Mouse (Mus musculus) embryonic stem cell, embryonic (primary cell): Measurements from ENCODE around the gene Gm7247.
"Not testable (repeated sequence)": the region's sequence is repeated elsewhere in the genome, so short reads cannot be mapped to it uniquely, and the experiment has no call there.

ENCODE experiments used
- CTCF ChIA-PET, 4 experiments: fragments of 300-600 bp in 2 of 4; fragments of 350-600 bp in 2 of 4; sonication (Branson Sonifier 250); formaldehyde crosslinking; loops; one replicate each; lab custom pipeline; 2022; ENCODE audit warnings: inconsistent platforms in 2 of 4; lab: Charles Lee
- POLR2A ChIA-PET, 4 experiments: fragments of 300-600 bp in 2 of 4; fragments of 350-600 bp in 2 of 4; sonication (Branson Sonifier 250); formaldehyde crosslinking; loops; one replicate each; lab custom pipeline; 2022; ENCODE audit warnings: antibody characterized with exemption in 4 of 4, inconsistent platforms in 1 of 4; lab: Charles Lee

The Gm7247 gene

DNA sequence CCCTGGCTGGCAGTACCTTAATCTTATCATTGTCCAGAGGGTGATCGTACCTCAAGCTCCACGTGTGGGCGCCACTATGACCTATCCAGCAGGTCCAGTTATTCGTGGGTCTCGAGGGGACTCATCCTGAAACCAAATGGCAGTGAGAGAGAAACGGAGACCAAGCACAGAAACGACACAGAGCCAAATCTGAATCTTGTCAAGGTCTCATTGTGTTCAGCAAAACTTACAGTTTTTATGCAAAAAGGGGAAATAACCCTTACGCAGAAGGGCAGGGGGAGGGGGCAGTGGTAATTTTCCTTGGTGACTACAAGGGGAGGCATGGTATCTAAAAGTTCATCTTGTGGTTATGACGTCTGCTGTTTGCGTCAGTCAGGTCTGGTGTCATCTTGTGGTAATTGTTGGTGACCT, 121.4 kb downstream of the Gm7247 start:
- POLR2A ChIA-PET, CTCF ChIA-PET: not testable (repeated sequence)

- ChIA-PET CTCF (no interaction called here), POLR2A (no interaction called here)
These were observed 122.1 kb downstream of the Gm7247 start for GRCm38 (mm10) chr14:51483671-51484070.

- CTCF ChIA-PET = no interaction called here
- POLR2A ChIA-PET = no interaction called here
These were observed 124.6 kb downstream of the Gm7247 start for GRCm38 (mm10) chr14:51486111-51486510.

DNA sequence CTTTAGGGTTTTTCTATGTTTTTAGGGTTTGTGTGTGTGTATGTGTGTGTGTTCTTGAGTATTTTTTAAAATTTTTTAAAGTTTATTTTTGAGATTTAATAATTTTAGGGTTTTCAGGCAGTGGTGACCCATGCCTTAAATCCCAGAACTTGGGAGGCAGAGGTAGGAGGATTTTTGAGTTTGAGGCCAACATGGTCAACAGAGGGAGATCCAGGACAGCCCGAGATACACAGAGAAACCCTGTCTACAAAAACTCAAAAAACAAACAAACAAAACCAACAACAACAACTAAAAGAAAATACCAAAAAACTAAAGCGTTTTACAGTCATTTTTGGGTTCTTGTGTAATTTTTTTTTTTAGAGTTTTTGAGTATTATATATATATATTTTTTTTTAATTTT, 134.2 kb downstream of the Gm7247 start:
- CTCF ChIA-PET = interaction anchor here in 1 of 4 experiments (0.7 kb wide), 1 partner anchor 76 kb away, joined by 3 read pairs; no protein-coding TSS in a partner anchor
- POLR2A ChIA-PET = no interaction called here

DNA sequence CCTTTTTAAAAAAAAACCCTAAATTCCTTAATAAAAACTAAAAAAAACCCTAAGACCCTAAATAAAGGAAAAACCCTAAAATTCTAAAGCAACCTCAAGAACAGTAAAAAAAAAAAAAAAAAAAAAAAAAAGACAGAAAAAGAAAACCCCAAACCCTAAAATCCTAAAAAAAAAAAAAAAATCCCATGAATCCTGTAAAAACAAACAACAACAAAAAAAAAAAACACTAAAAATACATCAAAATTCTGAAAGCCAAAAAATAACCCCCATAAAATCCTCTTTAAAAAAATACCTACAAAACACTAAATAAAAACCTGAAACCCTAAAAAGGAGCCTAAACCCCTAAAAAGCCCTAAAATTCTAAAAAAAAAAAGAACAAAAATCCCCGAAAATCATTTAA, 135.4 kb downstream of the Gm7247 start:
- CTCF ChIA-PET = no interaction called here
- POLR2A ChIA-PET = no interaction called here

- ChIA-PET CTCF (no interaction called here), POLR2A (no interaction called here)
These were observed 136.4 kb downstream of the Gm7247 start for GRCm38 (mm10) chr14:51497958-51498357.

GRCm38 (mm10) chr14:51499707-51500275, 138.2 kb downstream of the Gm7247 start:
- CTCF ChIA-PET = no interaction called here
- POLR2A ChIA-PET = no interaction called here

DNA sequence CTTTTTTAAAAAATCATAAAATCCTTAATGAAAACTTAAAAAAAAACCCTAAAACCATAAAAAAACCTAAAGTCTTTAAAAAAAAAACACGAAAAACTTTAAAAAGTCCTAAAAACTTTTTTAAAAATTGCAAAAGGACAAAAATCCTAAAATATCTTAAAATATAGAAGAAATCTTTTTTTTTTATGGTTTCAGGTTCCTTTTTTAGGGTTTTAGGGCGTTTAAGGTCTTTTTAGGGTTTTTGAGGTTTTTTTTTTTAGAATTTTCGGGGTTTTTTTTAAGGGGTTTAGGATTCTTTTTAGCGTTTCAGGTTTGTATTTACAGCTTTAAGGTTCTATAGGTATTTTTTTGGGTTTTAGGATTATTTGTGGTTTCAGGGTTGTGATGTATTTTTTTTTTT, 138.9 kb downstream of the Gm7247 start:
- POLR2A ChIA-PET = no interaction called here
- CTCF ChIA-PET = no interaction called here

DNA sequence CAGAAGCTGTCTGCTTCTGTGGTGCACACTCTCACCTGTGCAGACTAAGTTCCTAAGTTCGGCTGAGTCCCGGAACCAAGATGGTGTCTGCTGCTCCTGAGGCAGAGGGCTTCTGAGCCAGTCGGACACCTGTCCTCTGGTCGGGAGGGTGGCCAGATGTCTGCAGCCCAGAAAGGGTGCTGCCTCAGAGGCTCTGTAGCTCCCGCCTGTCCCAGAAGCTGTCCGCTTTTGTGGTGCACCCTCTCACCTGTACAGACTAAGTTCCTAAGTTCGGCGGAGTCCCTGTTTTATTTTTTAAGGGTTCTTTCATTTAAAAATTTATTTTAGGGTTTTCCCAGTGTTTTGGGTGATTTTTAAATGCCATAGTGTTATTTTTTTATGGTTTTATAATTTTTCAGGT, 145.9 kb downstream of the Gm7247 start:
- POLR2A ChIA-PET = no interaction called here
- CTCF ChIA-PET = no interaction called here

DNA sequence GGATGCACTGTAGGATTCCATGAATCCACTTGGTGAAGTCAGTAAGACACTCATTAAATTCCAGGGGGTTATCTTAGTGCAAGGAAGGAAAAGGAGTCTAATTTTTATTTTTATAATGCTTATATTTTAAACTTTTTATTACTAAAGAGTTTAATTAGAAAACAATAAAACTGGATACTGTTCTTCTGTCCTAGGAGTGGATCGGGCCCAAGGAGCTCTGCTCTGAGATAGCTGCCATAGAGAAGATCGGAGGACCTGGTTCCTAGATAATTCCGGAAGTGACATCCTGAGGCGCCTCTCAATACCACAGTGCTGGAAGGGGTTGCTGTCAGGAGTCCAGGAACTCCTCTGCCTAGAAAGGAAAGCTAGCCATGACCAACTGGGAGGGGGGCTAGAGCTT, 190.9 kb downstream of the Gm7247 start, which contains the start of gene Gm5622:
TSS of gene Gm5622 (plus strand) at position 301 of the 400 bp plus-strand sequence.
- ChIA-PET CTCF (no interaction called here), POLR2A (no interaction called here)

DNA sequence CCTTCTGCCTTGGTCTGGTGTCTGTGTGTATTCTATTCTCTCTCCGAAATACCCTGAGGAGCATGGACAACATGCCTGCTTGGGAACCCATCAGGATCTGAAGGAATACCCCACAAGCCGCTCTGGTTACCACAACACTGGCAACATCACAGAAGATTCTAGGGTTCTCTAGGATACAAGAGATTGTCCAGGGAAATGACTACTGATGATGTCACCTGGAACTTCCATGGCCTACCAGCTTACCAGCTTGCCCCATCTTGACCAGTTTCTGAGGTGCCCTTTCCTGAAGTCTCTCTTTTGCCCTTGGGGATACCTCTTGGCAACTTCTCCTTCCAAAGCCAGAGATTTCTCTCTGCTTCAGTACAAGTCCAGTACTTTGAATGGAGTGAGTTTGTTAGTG, 212.4 kb downstream of the Gm7247 start, which contains the start of gene Gm17175:
TSS of gene Gm17175 (minus strand) at position 101 of the 400 bp plus-strand sequence.
- CTCF ChIA-PET, POLR2A ChIA-PET: not testable (repeated sequence)

GRCm38 (mm10) chr14:51592039-51592438, 230.5 kb downstream of the Gm7247 start, which contains the start of gene Gm17174:
Gene Gm17174 (minus strand): TSS chr14:51592139.
- CTCF ChIA-PET, POLR2A ChIA-PET: not testable (repeated sequence)

DNA sequence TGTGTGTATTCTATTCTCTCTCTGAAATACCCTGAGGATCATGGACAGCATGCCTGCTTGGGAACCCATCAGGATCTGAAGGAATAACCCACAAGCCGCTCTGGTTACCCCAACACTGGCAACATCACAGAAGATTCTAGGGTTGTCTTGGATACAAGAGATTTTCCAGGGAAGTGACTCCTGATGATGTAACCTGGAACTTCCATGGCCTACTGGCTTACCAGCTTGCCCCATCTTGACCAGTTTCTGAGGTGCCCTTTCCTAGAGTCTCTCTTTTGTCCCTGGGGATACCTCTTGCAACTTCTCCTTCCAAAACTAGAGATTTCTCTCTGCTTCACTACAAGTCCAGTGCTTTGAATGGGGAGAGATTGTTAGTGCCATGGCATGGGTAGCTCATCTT, 249.7 kb downstream of the Gm7247 start, which contains the start of gene Gm17078:
TSS of gene Gm17078 (minus strand) at position 101 of the 400 bp plus-strand sequence.
- ChIA-PET POLR2A (no interaction called here), CTCF (no interaction called here)
